Mouse (Mus musculus) thymus, adult 2 months (tissue): ENCODE data around the gene Olfr1243.

Experiments
- CTCF ChIP-seq: fragments of 200-500 bp; IDR thresholded peaks from 2 replicates; pipeline ENCODE4 v1.5.1; 2012; ENCODE audit warnings: mild to moderate bottlenecking, control low read depth, low read length, moderate library complexity, borderline replicate concordance; ENCODE audit not compliant: control insufficient read depth, poor library complexity, insufficient read depth; ENCODE audit errors: extremely low read depth
- POLR2A ChIP-seq: fragments of 200-500 bp; IDR thresholded peaks from 2 replicates; pipeline ENCODE4 v1.6.1; 2012; ENCODE audit warnings: mild to moderate bottlenecking, low read length, control low read depth, moderate library complexity; ENCODE audit not compliant: control insufficient read depth, poor library complexity, insufficient read depth; ENCODE audit errors: extremely low read depth

- TF ChIP-seq CTCF (no peak), POLR2A (no peak)
These were observed 44.3 kb downstream of the Olfr1243 start, which contains the start of gene Olfr1241 for GRCm38 (mm10) chr2:89487026-89487425.
